Mouse (Mus musculus) forebrain, embryonic 12.5 days (tissue): ENCODE data around the gene Hopx. TPM values are rescaled to one million over a fixed set of nuclear protein-coding genes. Genes with fewer than 3 reads are reported as not detected.

Experiments
- ATAC-seq: fragments of 200-750 bp; cut with Nextera tagmentation; 2 replicates; pipeline ENCODE4 v1.8.0; 2017; ENCODE audit warnings: moderate TSS enrichment; ENCODE audit not compliant: low FRiP score
- H3K27ac ChIP-seq: fragments of 300-500 bp; sonication (generic); 2 replicates; pipeline ENCODE4 v1.5.1; 2016; ENCODE audit warnings: mild to moderate bottlenecking
- H3K27me3 ChIP-seq: fragments of 300-500 bp; sonication (generic); 2 replicates; pipeline ENCODE4 v1.6.1; 2016; ENCODE audit warnings: mild to moderate bottlenecking
- H3K36me3 ChIP-seq: fragments of 300-500 bp; sonication (generic); replicated peaks from 2 replicates; pipeline ENCODE4 v1.6.1; 2016; ENCODE audit warnings: mild to moderate bottlenecking
- H3K4me1 ChIP-seq: fragments of 300-500 bp; sonication (generic); 2 replicates; pipeline ENCODE4 v1.6.1; 2016
- H3K4me2 ChIP-seq: fragments of 300-500 bp; sonication (generic); 2 replicates; pipeline ENCODE4 v1.6.1; 2016; ENCODE audit warnings: mild to moderate bottlenecking, moderate library complexity
- H3K4me3 ChIP-seq: fragments of 300-500 bp; sonication (generic); replicated peaks from 2 replicates; pipeline ENCODE4 v1.5.1; 2016; ENCODE audit warnings: mild to moderate bottlenecking
- H3K9ac ChIP-seq: fragments of 300-500 bp; sonication (generic); 2 replicates; pipeline ENCODE4 v1.6.1; 2016; ENCODE audit warnings: mild to moderate bottlenecking
- H3K9me3 ChIP-seq: fragments of 300-500 bp; sonication (generic); 2 replicates; pipeline ENCODE4 v1.6.1; 2016
- WGBS: fragments of 180-500 bp; shearing (Covaris S2); methylation state at CpG from one replicate; pipeline ENCODE4 v1.1.7; 2016; 5-methylcytosine and 5-hydroxymethylcytosine counted together
- polyA plus RNA-seq: library from polyadenylated mRNA; unstranded; fragments of >200 nt; fragmentation: Nextera tagmentation; extraction: Ambion mirVana; gene quantifications from 2 replicates; pipeline ENCODE4 v1.2.1, GENCODE M21; 2016

Gene Hopx
- polyA plus RNA-seq = 1.0 and 1.1 TPM in 2 replicates

- peak within 1 kb of the TSS; percentile 46; the same call in 1 of the 2 replicates for H3K27ac ChIP-seq
- WGBS = 35% methylated on average over 33 of the region's 33 CpGs
- H3K9me3 ChIP-seq = no peaks in the 10 kb centered on the region
- H3K27me3 ChIP-seq = peaks cover 90% of the 10 kb centered on the region
- H3K36me3 ChIP-seq = no peaks in the 10 kb centered on the region
- H3K4me3 ChIP-seq = no peak within 1 kb of the TSS
- H3K9ac ChIP-seq = peak within 1 kb of the TSS; percentile 21; the same call in 1 of the 2 replicates
- peak; percentile 39; the same call in 1 of the 2 replicates for ATAC-seq
- peak within 1 kb of the TSS; percentile 38 for H3K4me2 ChIP-seq
- peaks cover 13% of the 10 kb centered on the region for H3K4me1 ChIP-seq
Measured at GRCm38 (mm10) chr5:77114817-77115731, at the start of gene Hopx. TSS of gene Hopx (minus strand) at chr5:77115121.

DNA sequence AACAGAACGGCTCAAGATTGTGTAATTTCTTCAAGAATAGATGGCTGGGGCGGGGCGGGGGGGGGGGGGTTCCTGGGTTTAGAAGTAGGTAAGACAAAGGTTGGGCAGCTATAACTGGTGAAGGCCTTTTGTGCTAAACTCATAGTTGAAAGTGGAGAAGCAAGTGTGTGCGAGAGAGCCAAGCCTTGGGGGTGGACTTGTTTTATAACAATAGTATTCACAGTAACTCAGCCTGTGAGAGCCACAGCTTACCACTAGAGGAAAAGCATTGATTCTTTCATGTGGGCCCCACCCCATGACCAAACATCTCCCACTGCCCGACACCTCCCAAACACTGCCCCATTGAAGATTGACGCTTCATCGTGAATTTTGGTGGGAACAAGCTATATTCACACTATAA, 48.7 kb upstream of the Hopx start:
- Histone ChIP-seq H3K9me3 (no peaks in the 10 kb centered on the region), H3K4me1 (no peaks in the 10 kb centered on the region), H3K4me2 (no peak overlapping the region), H3K27me3 (peaks cover 8% of the 10 kb centered on the region), H3K36me3 (no peaks in the 10 kb centered on the region), H3K27ac (no peak overlapping the region), H3K9ac (no peak overlapping the region), H3K4me3 (no peak overlapping the region)
- 64% methylated on average over 7 of the region's 7 CpGs for WGBS
- no peak for ATAC-seq

DNA sequence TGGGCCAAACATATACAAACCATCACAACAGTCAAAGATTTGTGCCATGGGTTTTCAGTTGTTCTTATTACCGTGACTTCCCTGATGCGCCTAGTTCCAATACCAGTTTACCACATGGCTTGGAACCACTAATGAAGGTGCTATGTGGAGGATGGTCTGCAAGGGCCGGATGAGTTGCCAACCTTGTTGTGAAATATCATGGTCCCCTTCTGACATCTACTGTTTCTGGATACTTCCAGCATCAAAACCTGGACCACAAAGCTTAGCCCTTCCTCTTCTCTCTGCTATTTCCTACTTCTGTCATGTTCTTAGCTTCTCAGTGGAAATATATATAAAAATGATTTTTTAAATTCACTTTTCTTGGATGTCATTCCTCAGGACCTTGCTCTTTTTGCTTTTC, 47.6 kb upstream of the Hopx start:
- Histone ChIP-seq H3K4me1 (peaks cover 6% of the 10 kb centered on the region; the same call in 1 of the 2 replicates), H3K4me3 (no peak overlapping the region), H3K9ac (no peak overlapping the region), H3K9me3 (no peaks in the 10 kb centered on the region), H3K4me2 (no peak overlapping the region), H3K27ac (no peak overlapping the region), H3K36me3 (no peaks in the 10 kb centered on the region), H3K27me3 (peaks cover 8% of the 10 kb centered on the region)
- no peak for ATAC-seq
- WGBS = 90% methylated on average over 3 of the region's 3 CpGs

DNA sequence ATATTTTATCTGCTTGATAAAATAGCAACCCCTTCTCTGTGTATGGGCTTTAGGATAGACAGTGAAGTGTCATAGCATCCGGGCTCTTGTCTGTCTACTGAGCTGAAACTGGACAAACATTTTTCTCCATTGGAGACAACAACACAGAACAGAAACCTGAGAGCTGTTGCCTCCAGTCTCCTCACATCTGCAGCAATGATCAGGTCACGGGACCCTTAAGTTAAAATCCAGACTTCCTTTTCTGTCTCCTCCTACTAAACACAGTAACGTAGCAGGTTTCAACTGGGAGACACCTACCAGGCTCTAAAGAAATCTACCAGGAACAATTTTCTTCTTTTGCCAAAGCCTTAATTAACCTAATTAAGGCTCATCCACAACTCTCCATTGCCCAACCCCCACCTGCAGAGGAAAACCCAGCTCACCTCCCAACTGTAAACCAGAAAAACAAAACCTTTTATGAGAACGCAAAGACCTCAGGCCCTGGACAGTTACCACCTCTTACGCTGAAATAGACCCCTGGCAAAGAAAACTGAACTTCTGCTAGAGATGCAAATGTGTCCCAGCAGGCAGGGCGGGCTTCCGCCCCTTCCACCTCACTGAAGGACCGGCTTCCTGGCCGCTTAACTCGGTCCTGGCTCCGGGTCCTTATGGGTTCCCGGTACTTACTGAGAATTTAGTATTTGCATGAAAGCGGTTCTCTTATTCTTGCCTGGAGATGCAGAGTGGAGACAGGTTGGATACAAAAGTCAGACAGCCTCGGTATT, 43.0 kb upstream of the Hopx start:
- ATAC-seq = no peak
- Histone ChIP-seq H3K4me3 (no peak overlapping the region), H3K27me3 (peaks cover 5% of the 10 kb centered on the region), H3K9ac (no peak overlapping the region), H3K27ac (no peak overlapping the region), H3K36me3 (no peaks in the 10 kb centered on the region), H3K4me2 (no peak overlapping the region), H3K9me3 (no peaks in the 10 kb centered on the region), H3K4me1 (peaks cover 6% of the 10 kb centered on the region; the same call in 1 of the 2 replicates)
- 35% methylated on average over 14 of the region's 14 CpGs for WGBS

GRCm38 (mm10) chr5:77156938-77157337, 42.0 kb upstream of the Hopx start:
- no peak for ATAC-seq
- Histone ChIP-seq H3K4me1 (peaks cover 6% of the 10 kb centered on the region; the same call in 1 of the 2 replicates), H3K36me3 (no peaks in the 10 kb centered on the region), H3K27me3 (peaks cover 5% of the 10 kb centered on the region), H3K4me2 (no peak overlapping the region), H3K9ac (no peak overlapping the region), H3K4me3 (no peak overlapping the region), H3K9me3 (no peaks in the 10 kb centered on the region), H3K27ac (no peak overlapping the region)
- 80% methylated on average over 5 of the region's 5 CpGs for WGBS

DNA sequence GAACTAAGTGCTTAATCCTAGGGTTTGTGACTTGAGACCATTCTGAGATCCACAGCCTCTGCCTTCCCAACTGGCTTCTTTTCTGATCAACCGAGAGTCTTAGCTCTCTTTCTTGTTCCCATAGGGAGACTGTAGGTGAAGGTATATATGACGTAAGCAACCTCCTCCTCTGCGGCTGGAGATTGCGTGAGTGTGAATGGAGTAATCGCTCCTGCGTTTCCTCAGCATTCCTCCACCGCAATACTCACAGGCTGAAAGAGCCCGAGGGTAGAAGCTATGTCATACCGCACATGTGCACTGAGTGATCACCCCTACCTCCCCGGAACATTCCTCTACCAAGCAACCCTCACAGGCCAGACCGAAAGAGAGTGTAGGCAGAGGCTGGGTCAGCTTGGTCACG, 40.6 kb upstream of the Hopx start:
- Histone ChIP-seq H3K9me3 (no peaks in the 10 kb centered on the region), H3K9ac (no peak overlapping the region), H3K4me3 (no peak overlapping the region), H3K27ac (no peak overlapping the region), H3K36me3 (no peaks in the 10 kb centered on the region), H3K27me3 (peaks cover 5% of the 10 kb centered on the region), H3K4me1 (peaks cover 6% of the 10 kb centered on the region; the same call in 1 of the 2 replicates), H3K4me2 (no peak overlapping the region)
- WGBS = 92% methylated on average over 12 of the region's 12 CpGs
- no peak for ATAC-seq

- WGBS = 88% methylated on average over 5 of the region's 5 CpGs
- no peak overlapping the region for H3K4me2 ChIP-seq
- no peak for ATAC-seq
- no peak overlapping the region for H3K4me3 ChIP-seq
- H3K36me3 ChIP-seq = no peaks in the 10 kb centered on the region
- H3K9me3 ChIP-seq = no peaks in the 10 kb centered on the region
- no peak overlapping the region for H3K27ac ChIP-seq
- no peak overlapping the region for H3K9ac ChIP-seq
- H3K27me3 ChIP-seq = peaks cover 5% of the 10 kb centered on the region
- peaks cover 6% of the 10 kb centered on the region; the same call in 1 of the 2 replicates for H3K4me1 ChIP-seq
Measured at GRCm38 (mm10) chr5:77154812-77155211, 39.9 kb upstream of the Hopx start.

DNA sequence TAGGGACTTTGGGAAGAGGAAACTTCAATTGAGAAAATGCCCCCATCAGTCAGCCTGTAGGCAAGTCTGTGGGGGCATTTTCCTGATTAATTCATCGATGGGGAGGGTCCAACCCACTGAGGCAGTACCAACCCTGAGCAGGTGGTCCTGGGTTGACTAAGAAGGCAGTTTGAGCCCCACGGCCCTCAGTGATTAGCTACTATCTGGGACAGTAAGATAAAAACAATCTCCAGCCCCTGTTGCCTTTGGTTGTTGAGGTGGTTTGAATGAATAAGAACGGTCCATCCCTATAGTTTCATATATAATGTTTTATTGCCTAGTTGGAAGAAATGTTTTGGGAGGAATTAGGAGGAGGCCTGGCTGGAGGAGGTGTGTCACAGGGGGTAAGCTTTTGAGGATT, 36.8 kb upstream of the Hopx start:
- Histone ChIP-seq H3K27me3 (peaks cover 5% of the 10 kb centered on the region; the same call in 1 of the 2 replicates), H3K9me3 (no peaks in the 10 kb centered on the region), H3K27ac (no peak overlapping the region), H3K4me3 (no peak overlapping the region), H3K9ac (no peak overlapping the region), H3K4me2 (no peak overlapping the region), H3K36me3 (no peaks in the 10 kb centered on the region), H3K4me1 (no peaks in the 10 kb centered on the region)
- WGBS = 90% methylated on average over 3 of the region's 3 CpGs
- ATAC-seq = no peak

DNA sequence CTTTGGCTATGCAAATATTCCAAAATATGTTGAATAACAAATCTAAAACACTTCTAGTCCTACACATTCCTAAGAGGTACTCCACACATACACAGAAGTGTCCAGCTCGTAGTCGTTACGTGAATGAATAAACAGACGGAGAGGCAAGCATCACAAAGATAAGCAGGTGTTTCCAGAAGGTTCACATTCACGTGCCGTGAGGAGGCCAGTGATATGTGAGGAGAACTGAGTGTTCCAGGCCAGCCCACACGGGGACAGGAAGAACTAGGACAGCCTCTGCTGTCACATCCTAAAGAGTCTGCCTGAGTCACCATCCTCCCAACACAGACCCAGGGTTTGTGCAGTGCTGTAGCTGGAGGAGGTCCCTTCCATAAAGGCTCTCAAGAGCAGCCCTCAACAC, 36.2 kb upstream of the Hopx start:
- Histone ChIP-seq H3K4me1 (no peaks in the 10 kb centered on the region), H3K9ac (no peak overlapping the region), H3K27me3 (peaks cover 5% of the 10 kb centered on the region; the same call in 1 of the 2 replicates), H3K4me3 (no peak overlapping the region), H3K9me3 (no peaks in the 10 kb centered on the region), H3K27ac (no peak overlapping the region), H3K4me2 (no peak overlapping the region), H3K36me3 (no peaks in the 10 kb centered on the region)
- 83% methylated on average over 7 of the region's 7 CpGs for WGBS
- ATAC-seq = no peak

GRCm38 (mm10) chr5:77148021-77148621, 33.2 kb upstream of the Hopx start:
- H3K36me3 ChIP-seq = no peaks in the 10 kb centered on the region
- H3K9me3 ChIP-seq = no peaks in the 10 kb centered on the region
- no peak overlapping the region for H3K4me2 ChIP-seq
- no peak overlapping the region for H3K4me3 ChIP-seq
- no peaks in the 10 kb centered on the region; the same call in 1 of the 2 replicates for H3K27me3 ChIP-seq
- WGBS = 89% methylated on average over 6 of the region's 6 CpGs
- no peak for ATAC-seq
- H3K4me1 ChIP-seq = no peaks in the 10 kb centered on the region
- H3K9ac ChIP-seq = no peak overlapping the region
- no peak overlapping the region for H3K27ac ChIP-seq

DNA sequence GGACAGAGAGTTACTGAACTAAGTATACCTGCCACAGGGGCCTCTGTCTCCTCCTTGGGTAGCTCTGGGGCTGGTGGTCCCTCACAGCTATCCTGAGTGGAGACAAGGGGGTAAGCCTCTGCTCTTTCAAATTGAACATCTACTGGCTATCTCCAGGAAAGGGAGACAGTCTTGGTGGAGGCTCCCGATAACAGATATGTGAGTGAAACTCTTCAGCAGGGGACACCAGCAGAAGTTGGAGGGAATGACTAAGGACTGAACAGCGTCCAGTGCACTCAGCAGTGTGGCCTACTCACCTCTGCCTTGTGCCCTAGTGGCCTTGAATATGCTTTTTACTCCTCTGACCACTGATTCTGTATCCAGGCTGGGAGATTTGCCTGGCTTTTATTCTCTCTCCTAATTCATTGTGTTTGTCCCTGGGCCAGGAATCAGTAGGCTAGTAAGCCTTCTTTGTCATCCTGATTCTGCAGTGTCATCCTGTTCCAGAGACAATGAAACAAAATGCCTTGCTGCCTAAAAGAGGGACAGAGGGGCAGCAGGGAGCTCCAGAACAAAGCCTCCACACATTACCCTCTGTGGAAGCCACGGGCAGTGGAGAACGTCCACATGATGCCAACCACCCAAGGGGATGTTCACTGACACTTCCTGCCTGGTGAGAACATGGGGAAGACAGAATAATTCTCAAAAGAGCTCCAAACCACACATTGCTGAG, 31.7 kb upstream of the Hopx start:
- no peak overlapping the region for H3K9ac ChIP-seq
- 43% methylated on average over 4 of the region's 4 CpGs for WGBS
- no peak overlapping the region for H3K4me3 ChIP-seq
- ATAC-seq = no peak
- no peak overlapping the region for H3K27ac ChIP-seq
- H3K4me2 ChIP-seq = no peak overlapping the region
- H3K9me3 ChIP-seq = no peaks in the 10 kb centered on the region
- H3K36me3 ChIP-seq = no peaks in the 10 kb centered on the region
- H3K4me1 ChIP-seq = no peaks in the 10 kb centered on the region
- no peaks in the 10 kb centered on the region for H3K27me3 ChIP-seq
